Mouse (Mus musculus): Measurements from ENCODE around the gene Tex29. TPM values are rescaled to one million over a fixed set of nuclear protein-coding genes. Genes with fewer than 3 reads are reported as not detected.

Tex29 gene
- polyA plus RNA-seq, 1 experiment from 2014 or later = 0.20 TPM

GRCm38 (mm10) chr8:11813801-11814200, 26.5 kb upstream of the Tex29 start:
- Histone ChIP-seq H3K36me3 (peaks cover 100% of the 10 kb centered on the region), H3K4me3 (no peak overlapping the region), H3K9me3 (replicated peaks) (no peaks in the 10 kb centered on the region), H3K4me1 (no peaks in the 10 kb centered on the region), H3K27ac (replicated peaks) (no peak overlapping the region), H3K27me3 (ENCODE audit: low read depth, poor library complexity, severe bottlenecking) (no peaks in the 10 kb centered on the region)
- WGBS = 88% methylated on average over 7 of the region's 7 CpGs
- no peak for DNase-seq (ENCODE audit: low spot score)

DNA sequence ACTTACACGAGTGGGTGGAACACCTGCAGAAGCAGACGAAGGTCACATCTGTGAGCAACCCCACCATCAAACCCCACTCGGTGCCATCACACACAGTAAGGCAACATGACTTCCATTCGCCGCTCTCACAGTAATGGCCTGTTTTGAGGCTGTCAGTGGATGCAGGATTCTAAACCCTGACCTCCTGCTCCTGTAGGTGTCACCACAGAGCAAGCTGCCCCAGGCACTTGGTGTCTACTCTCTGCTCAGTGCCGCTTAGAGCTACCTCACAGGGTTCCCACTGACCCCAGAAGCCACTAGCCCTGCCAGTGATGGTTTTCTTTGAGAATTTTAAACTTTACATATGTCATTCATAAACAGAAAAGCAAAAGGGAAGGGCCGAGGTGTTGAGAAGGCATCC, 25.1 kb upstream of the Tex29 start:
- Histone ChIP-seq H3K9me3 (replicated peaks) (no peaks in the 10 kb centered on the region), H3K27me3 (ENCODE audit: low read depth, poor library complexity, severe bottlenecking) (no peaks in the 10 kb centered on the region), H3K36me3 (peaks cover 100% of the 10 kb centered on the region), H3K4me1 (no peaks in the 10 kb centered on the region), H3K4me3 (no peak overlapping the region), H3K27ac (replicated peaks) (no peak overlapping the region)
- no peak for DNase-seq (ENCODE audit: low spot score)
- 93% methylated on average over 7 of the region's 7 CpGs for WGBS

- 92% methylated on average over 5 of the region's 5 CpGs for WGBS
Observed at GRCm38 (mm10) chr8:11820136-11820535, 20.1 kb upstream of the Tex29 start.

DNA sequence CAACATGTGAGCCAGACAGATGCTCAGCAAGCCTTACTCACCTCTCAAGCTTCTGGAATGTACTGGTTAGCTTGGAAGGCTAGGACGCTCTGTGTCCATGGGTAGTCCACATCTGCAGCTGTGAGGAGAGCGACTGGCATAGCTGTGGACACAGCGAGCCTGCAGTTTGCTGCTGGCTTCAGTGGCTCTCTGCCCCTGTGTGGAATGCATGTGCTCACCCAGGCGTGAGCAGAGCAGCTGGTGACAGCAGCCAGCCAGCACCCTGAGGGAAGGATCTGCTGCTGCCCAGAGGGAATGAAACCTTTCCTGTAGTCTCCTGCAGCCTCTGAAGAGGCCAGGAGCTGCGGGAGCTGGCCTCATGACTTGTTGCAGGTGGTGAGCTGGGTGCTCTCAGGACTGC, 19.7 kb upstream of the Tex29 start:
- no peaks in the 10 kb centered on the region for H3K9me3 ChIP-seq (replicated peaks)
- H3K4me1 ChIP-seq = no peaks in the 10 kb centered on the region
- no peak overlapping the region for H3K4me3 ChIP-seq
- WGBS = 84% methylated on average over 5 of the region's 5 CpGs
- DNase-seq (ENCODE audit: low spot score) = no peak
- peaks cover 100% of the 10 kb centered on the region for H3K36me3 ChIP-seq
- no peak overlapping the region for H3K27ac ChIP-seq (replicated peaks)
- no peaks in the 10 kb centered on the region for H3K27me3 ChIP-seq (ENCODE audit: low read depth, poor library complexity, severe bottlenecking)

More at GRCm38 (mm10) chr8:11820136-11820535, 20.1 kb upstream of the Tex29 start:
- Histone ChIP-seq H3K27me3 (ENCODE audit: low read depth, poor library complexity, severe bottlenecking) (no peaks in the 10 kb centered on the region), H3K36me3 (peaks cover 100% of the 10 kb centered on the region), H3K4me1 (no peaks in the 10 kb centered on the region), H3K4me3 (no peak overlapping the region), H3K27ac (replicated peaks) (no peak overlapping the region), H3K9me3 (replicated peaks) (no peaks in the 10 kb centered on the region)
- no peak for DNase-seq (ENCODE audit: low spot score)

DNA sequence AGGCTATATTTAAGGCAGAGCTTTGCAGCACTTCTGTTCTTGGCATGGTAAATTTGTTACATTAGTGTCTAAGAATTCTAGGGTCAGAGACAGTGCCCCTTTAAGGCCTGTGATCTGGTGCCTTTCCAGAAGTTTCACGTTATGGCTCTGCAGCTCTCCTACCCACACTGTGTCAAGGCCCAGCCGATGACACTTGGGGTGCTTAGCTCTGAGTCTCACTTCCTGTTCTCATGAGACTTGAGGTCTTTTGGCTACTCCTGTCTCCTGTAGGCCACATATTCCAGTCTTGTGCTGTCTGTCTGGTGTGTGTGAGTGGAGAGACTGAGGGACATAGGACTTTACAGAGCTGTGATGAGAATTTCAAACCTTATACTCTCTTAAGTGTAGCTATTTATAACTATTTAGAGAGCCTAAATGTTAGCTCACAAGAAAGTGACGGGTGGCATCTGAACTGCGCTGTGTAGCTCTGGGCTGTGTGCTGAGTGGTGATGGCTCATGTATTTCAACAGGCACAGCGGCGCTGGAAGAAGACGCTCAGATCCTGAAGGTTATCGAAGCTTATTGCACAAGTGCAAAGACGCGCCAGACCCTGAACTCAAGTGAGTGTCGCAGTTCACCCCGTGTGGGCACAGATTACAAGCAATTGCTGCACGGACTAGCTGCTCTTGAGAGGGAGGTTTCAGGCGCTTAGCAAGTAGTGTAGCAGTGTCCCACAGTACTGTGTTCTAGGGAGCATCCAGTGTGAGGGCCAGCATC, 18.6 kb upstream of the Tex29 start:
- H3K4me3 ChIP-seq = no peak overlapping the region
- no peaks in the 10 kb centered on the region for H3K9me3 ChIP-seq (replicated peaks)
- 96% methylated on average over 14 of the region's 14 CpGs for WGBS
- DNase-seq (ENCODE audit: low spot score) = no peak
- H3K27me3 ChIP-seq (ENCODE audit: low read depth, poor library complexity, severe bottlenecking) = no peaks in the 10 kb centered on the region
- no peak overlapping the region for H3K27ac ChIP-seq (replicated peaks)
- H3K4me1 ChIP-seq = no peaks in the 10 kb centered on the region
- peaks cover 100% of the 10 kb centered on the region for H3K36me3 ChIP-seq

DNA sequence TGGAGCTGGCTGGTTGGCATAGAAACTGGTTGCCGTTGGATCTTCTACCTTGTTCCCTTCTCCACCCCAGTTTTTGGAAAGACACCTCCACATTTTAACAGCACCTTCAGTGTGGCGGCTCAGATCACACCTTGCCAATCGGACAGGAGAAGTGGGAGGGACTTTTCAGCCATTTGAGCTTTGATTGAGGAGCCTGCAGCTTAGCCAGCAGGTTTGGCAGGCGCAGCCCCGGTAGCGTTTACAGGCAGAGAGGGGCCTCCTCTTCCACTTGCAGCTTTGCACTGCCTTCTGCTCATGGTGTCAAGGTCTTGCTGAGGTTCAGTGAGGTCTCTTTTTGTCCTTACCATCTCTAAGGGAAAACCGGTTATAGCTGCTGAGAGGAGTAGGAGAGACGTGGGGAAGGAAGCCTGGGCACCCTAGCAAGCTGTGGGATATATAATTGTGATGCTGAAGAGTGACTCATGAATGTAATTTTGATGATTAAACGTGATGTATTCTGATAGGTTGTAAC, 17.7 kb upstream of the Tex29 start:
- Histone ChIP-seq H3K4me1 (no peaks in the 10 kb centered on the region), H3K9me3 (replicated peaks) (no peaks in the 10 kb centered on the region), H3K27ac (replicated peaks) (no peak overlapping the region), H3K4me3 (no peak overlapping the region), H3K27me3 (ENCODE audit: low read depth, poor library complexity, severe bottlenecking) (no peaks in the 10 kb centered on the region), H3K36me3 (peaks cover 100% of the 10 kb centered on the region)
- no peak for DNase-seq (ENCODE audit: low spot score)
- 90% methylated on average over 9 of the region's 9 CpGs for WGBS

DNA sequence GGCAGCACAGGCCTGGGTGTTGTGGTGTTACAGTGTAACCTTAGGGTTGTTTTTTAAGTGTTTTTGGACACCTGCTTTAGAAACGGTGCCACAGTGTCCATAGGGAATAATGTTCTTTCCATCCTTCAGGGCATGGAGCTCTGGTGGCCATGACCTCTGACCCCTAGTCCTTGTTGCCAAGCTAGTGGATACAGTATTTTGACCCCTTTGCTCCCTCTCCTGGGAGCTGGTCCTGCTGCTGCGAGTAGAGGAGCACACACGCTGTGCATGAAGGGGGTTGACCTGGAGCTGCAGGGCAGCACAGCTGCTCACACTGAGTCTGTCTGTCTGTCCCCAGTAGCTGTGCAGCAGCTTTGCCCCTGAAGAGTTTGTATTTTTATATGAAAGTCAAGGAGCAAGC, 14.5 kb upstream of the Tex29 start:
- 68% methylated on average over 3 of the region's 3 CpGs for whole genome bisulfite sequencing
- H3K36me3 ChIP-seq = peaks cover 99% of the 10 kb centered on the region
- no peak overlapping the region for H3K4me3 ChIP-seq
- H3K4me1 ChIP-seq = peaks cover 9% of the 10 kb centered on the region
- no peak for DNase-seq (ENCODE audit: low spot score)
- no peaks in the 10 kb centered on the region for H3K9me3 ChIP-seq (replicated peaks)
- H3K27me3 ChIP-seq (ENCODE audit: low read depth, poor library complexity, severe bottlenecking) = no peaks in the 10 kb centered on the region
- H3K27ac ChIP-seq (replicated peaks) = no peak overlapping the region

GRCm38 (mm10) chr8:11827312-11827711, 13.0 kb upstream of the Tex29 start:
- H3K9me3 ChIP-seq (replicated peaks) = no peaks in the 10 kb centered on the region
- DNase-seq (ENCODE audit: low spot score) = no peak
- H3K4me3 ChIP-seq = no peak overlapping the region
- 91% methylated on average over 3 of the region's 3 CpGs for WGBS
- H3K27ac ChIP-seq (replicated peaks) = no peak overlapping the region
- H3K4me1 ChIP-seq = peaks cover 9% of the 10 kb centered on the region
- H3K36me3 ChIP-seq = peaks cover 97% of the 10 kb centered on the region
- no peaks in the 10 kb centered on the region for H3K27me3 ChIP-seq (ENCODE audit: low read depth, poor library complexity, severe bottlenecking)

GRCm38 (mm10) chr8:11830214-11831046, 9.8 kb upstream of the Tex29 start:
- WGBS = 81% methylated on average over 16 of the region's 16 CpGs
- H3K36me3 ChIP-seq = peaks cover 97% of the 10 kb centered on the region
- H3K9me3 ChIP-seq (replicated peaks) = no peaks in the 10 kb centered on the region
- no peak for DNase-seq (ENCODE audit: low spot score)
- no peaks in the 10 kb centered on the region for H3K27me3 ChIP-seq (ENCODE audit: low read depth, poor library complexity, severe bottlenecking)
- H3K27ac ChIP-seq (replicated peaks) = no peak overlapping the region
- peaks cover 9% of the 10 kb centered on the region for H3K4me1 ChIP-seq
- H3K4me3 ChIP-seq = no peak overlapping the region

- peaks cover 96% of the 10 kb centered on the region for H3K36me3 ChIP-seq
- H3K4me3 ChIP-seq = no peak overlapping the region
- no peaks in the 10 kb centered on the region for H3K27me3 ChIP-seq (ENCODE audit: low read depth, poor library complexity, severe bottlenecking)
- no peak overlapping the region for H3K27ac ChIP-seq (replicated peaks)
- WGBS = 96% methylated on average over 10 of the region's 10 CpGs
- H3K9me3 ChIP-seq (replicated peaks) = no peaks in the 10 kb centered on the region
- no peak for DNase-seq (ENCODE audit: low spot score)
- peaks cover 9% of the 10 kb centered on the region for H3K4me1 ChIP-seq
Observed at GRCm38 (mm10) chr8:11831174-11831573, 9.1 kb upstream of the Tex29 start.

DNA sequence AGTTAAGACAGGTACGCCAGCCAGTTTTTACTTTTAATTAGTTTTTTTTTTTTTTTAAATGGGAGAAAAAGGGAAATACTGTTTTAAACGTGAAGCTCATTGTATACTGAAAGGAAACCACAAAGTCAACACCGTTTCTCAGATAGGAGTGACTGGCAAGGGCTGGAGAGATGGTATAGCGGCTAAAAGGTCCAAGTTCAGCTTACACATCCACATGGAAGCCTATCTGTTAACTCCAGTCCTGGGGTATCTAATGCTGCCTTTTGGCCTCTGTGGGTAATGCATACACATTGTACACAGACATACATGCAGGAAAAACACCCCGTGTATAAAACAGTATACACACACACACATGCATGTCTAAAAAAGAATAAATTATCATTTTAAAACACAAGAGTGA, 8.3 kb upstream of the Tex29 start:
- no peak overlapping the region for H3K27ac ChIP-seq (replicated peaks)
- H3K36me3 ChIP-seq = peaks cover 95% of the 10 kb centered on the region
- peaks cover 9% of the 10 kb centered on the region for H3K4me1 ChIP-seq
- no peak overlapping the region for H3K4me3 ChIP-seq
- no peaks in the 10 kb centered on the region for H3K27me3 ChIP-seq (ENCODE audit: low read depth, poor library complexity, severe bottlenecking)
- WGBS = 88% methylated on average over 5 of the region's 5 CpGs
- H3K9me3 ChIP-seq (replicated peaks) = no peaks in the 10 kb centered on the region
- no peak for DNase-seq (ENCODE audit: low spot score)

DNA sequence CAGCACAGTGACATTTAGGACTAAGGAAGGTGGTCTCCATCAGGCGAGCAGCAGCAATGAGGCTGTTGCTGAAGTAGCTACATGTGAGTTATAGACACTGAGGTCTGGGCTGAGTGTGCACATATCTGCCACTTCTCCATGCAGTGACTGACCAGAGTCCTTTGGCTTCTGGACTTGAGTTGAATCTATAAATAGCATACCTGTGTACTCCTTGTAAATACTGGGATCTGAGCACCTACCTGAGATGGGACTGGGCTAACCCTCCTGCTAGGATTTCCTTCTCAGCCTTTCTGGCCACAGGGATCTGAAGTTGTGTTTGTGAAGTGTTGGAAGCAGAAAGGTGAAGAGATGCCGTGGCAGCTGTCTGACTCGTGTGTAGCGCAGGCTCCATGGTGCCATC, 7.1 kb upstream of the Tex29 start:
- Histone ChIP-seq H3K9me3 (replicated peaks) (no peaks in the 10 kb centered on the region), H3K27ac (replicated peaks) (no peak overlapping the region), H3K27me3 (ENCODE audit: low read depth, poor library complexity, severe bottlenecking) (no peaks in the 10 kb centered on the region), H3K36me3 (peaks cover 83% of the 10 kb centered on the region), H3K4me1 (peaks cover 9% of the 10 kb centered on the region), H3K4me3 (no peak overlapping the region)
- WGBS = 90% methylated on average over 4 of the region's 4 CpGs
- no peak for DNase-seq (ENCODE audit: low spot score)

- WGBS = 91% methylated on average over 5 of the region's 5 CpGs
- no peak for DNase-seq (ENCODE audit: low spot score)
Observed at GRCm38 (mm10) chr8:11834200-11834599, 6.1 kb upstream of the Tex29 start.

More at GRCm38 (mm10) chr8:11834200-11834599, 6.1 kb upstream of the Tex29 start:
- Histone ChIP-seq H3K36me3 (peaks cover 72% of the 10 kb centered on the region), H3K4me3 (no peak overlapping the region), H3K27me3 (ENCODE audit: low read depth, poor library complexity, severe bottlenecking) (no peaks in the 10 kb centered on the region), H3K4me1 (peaks cover 9% of the 10 kb centered on the region), H3K27ac (replicated peaks) (no peak overlapping the region), H3K9me3 (replicated peaks) (no peaks in the 10 kb centered on the region)

All from midbrain, embryonic 10.5 days (tissue).